Mouse (Mus musculus): ENCODE results near the gene Six5.

DNA sequence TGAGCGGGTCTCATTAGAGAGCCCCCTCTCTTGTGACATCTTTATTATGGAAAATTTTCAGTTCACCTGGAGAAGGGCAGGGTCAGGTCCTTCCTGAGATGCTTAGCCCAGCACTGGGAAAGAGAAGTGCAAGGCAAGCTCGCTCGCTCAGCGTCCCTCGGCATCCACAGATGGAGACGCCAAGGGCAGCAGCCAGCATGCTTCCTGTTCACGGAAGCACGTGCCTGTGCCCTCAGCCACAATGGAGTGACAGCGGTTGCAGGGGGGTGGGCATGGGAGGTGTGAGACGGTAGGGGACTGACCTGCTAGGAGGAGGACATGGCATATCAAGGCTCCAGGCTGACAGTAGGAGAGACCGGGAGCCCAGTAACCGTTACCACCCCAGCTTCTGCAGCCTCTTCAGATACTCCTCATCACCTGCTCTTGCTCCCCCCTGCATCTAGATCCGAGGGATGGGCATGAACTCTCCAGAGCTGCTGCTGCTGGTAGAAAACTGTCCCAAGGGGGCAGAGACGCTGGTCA lies 46.3 kb upstream of the Six5 start:
- TF ChIP-seq POLR2A (IDR thresholded peaks at IDR 0.05; ENCODE audit: low read depth, low read length) (no peak), CTCF (IDR thresholded peaks at IDR 0.05; ENCODE audit: borderline replicate concordance, insufficient read depth, low read length) (no peak)
